Mouse (Mus musculus): ENCODE data around the gene Fbxl17.

- TF ChIP-seq CTCF (IDR thresholded peaks at IDR 0.05; ENCODE audit: extremely low read depth, insufficient read length, insufficient replicate concordance, low read depth, low read length) (no peak), POLR2A (IDR thresholded peaks at IDR 0.05; ENCODE audit: low read depth, low read length) (no peak)
These were observed 491.0 kb downstream of the Fbxl17 start for GRCm38 (mm10) chr17:63008788-63009187.

All from small intestine, adult 2 months (tissue).